Mouse (Mus musculus) heart, embryonic 13.5 days (tissue): ENCODE measurements around the gene Cdh20. TPM values are rescaled to one million over a fixed set of nuclear protein-coding genes. Genes with fewer than 3 reads are reported as not detected.
"Not testable (repeated sequence)": the region's sequence is repeated elsewhere in the genome, so short reads cannot be mapped to it uniquely, and the experiment has no call there.

Experiments used
- ATAC-seq: fragments of 200-750 bp; cut with Nextera tagmentation; 2 replicates; pipeline ENCODE4 v1.8.0; 2017; ENCODE audit warnings: moderate TSS enrichment; ENCODE audit not compliant: insufficient number of reproducible peaks, low FRiP score, low TSS enrichment; ENCODE audit errors: extremely low read depth
- H3K27ac ChIP-seq: fragments of 300-500 bp; sonication (generic); replicated peaks from 2 replicates; pipeline ENCODE4 v1.5.1; 2015; ENCODE audit warnings: moderate library complexity, mild to moderate bottlenecking, inconsistent platforms
- H3K27me3 ChIP-seq: fragments of 300-500 bp; sonication (generic); replicated peaks from 2 replicates; pipeline ENCODE4 v1.6.1; 2015; ENCODE audit warnings: mild to moderate bottlenecking, inconsistent platforms
- H3K36me3 ChIP-seq: fragments of 300-500 bp; sonication (generic); 2 replicates; pipeline ENCODE4 v1.6.1; 2015; ENCODE audit warnings: mild to moderate bottlenecking, inconsistent platforms
- H3K4me1 ChIP-seq: fragments of 300-500 bp; sonication (generic); 2 replicates; pipeline ENCODE4 v1.6.1; 2015; ENCODE audit warnings: inconsistent platforms
- H3K4me2 ChIP-seq: fragments of 300-500 bp; sonication (generic); 2 replicates; pipeline ENCODE4 v1.6.1; 2015; ENCODE audit warnings: inconsistent platforms, mild to moderate bottlenecking, moderate library complexity
- H3K4me3 ChIP-seq: fragments of 300-500 bp; sonication (generic); 2 replicates; pipeline ENCODE4 v1.5.1; 2015; ENCODE audit warnings: moderate library complexity, mild to moderate bottlenecking, inconsistent platforms
- H3K9ac ChIP-seq: fragments of 300-500 bp; sonication (generic); 2 replicates; pipeline ENCODE4 v1.6.1; 2015; ENCODE audit warnings: inconsistent platforms, mild to moderate bottlenecking, moderate library complexity
- H3K9me3 ChIP-seq: fragments of 300-500 bp; sonication (generic); 2 replicates; pipeline ENCODE4 v1.6.1; 2016; ENCODE audit warnings: inconsistent platforms
- WGBS: fragments of 180-500 bp; shearing (Covaris S2); methylation state at CpG from one replicate; pipeline ENCODE4 v1.1.7; 2015; ENCODE audit warnings: mixed read lengths; 5-methylcytosine and 5-hydroxymethylcytosine counted together
- polyA plus RNA-seq: library from polyadenylated mRNA; unstranded; fragments of >200 nt; fragmentation: Nextera tagmentation; extraction: Ambion mirVana; gene quantifications from 2 replicates; pipeline ENCODE4 v1.2.1, GENCODE M21; 2015

The Cdh20 gene
- polyA plus RNA-seq, 1 experiment from 2014 or later = 1.5 TPM

DNA sequence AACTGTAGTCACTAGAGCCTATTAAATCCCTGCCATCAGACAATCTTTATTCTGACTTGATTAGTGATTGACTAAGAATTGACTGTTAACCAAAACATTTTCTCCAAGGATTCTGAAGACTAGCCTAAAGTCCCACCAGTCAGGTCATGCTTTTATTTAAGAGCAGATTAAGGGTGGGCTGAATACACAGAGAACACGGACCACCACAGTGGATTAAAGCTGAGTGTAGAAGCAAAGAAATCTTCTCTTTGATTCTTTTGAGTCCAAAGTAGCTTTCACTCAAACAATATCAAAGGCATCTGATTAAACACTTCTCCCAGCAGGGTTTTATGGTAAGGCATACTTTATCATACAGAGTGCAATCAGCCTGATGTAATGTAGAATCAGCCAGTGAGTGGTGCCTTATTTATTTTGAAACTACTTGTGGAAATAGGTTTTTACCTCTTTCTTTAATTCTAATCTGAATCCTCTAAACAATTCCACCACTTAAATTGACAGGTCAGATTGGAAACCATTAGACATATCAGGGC lies 149.0 kb downstream of the Cdh20 start:
- no peak overlapping the region for H3K4me2 ChIP-seq
- no peak overlapping the region for H3K27ac ChIP-seq
- H3K4me1 ChIP-seq = no peaks in the 10 kb centered on the region
- 65% methylated on average over 1 of the region's 1 CpGs for WGBS
- no peaks in the 10 kb centered on the region for H3K36me3 ChIP-seq
- ATAC-seq = no peak
- no peak overlapping the region for H3K4me3 ChIP-seq
- no peaks in the 10 kb centered on the region for H3K9me3 ChIP-seq
- H3K9ac ChIP-seq = no peak overlapping the region
- H3K27me3 ChIP-seq = no peaks in the 10 kb centered on the region

DNA sequence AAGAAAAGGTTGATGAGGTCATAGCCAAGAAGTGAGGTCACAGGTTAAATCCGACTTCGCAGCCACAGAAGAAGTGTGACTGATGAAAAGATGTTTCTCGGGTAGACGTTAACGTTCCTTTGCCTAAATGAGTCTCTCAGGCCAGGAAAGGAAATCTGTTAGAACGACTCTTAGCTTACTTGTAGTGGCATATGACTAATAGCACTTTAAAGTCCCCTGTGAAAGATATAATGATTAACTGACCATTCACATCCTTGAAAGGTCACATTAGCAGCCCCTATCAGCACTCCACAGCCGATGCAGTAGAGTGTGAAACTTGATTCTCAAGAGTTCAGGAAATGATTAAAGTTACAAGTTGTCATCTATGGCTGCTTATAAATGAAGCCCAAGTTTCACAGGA lies 164.7 kb downstream of the Cdh20 start:
- H3K36me3 ChIP-seq = no peaks in the 10 kb centered on the region
- H3K9me3 ChIP-seq = no peaks in the 10 kb centered on the region
- no peak overlapping the region for H3K27ac ChIP-seq
- H3K27me3 ChIP-seq = no peaks in the 10 kb centered on the region
- 12% methylated on average over 7 of the region's 7 CpGs for WGBS
- no peak overlapping the region for H3K9ac ChIP-seq
- no peak overlapping the region for H3K4me3 ChIP-seq
- no peak overlapping the region for H3K4me2 ChIP-seq
- no peak for ATAC-seq
- peaks cover 11% of the 10 kb centered on the region for H3K4me1 ChIP-seq

DNA sequence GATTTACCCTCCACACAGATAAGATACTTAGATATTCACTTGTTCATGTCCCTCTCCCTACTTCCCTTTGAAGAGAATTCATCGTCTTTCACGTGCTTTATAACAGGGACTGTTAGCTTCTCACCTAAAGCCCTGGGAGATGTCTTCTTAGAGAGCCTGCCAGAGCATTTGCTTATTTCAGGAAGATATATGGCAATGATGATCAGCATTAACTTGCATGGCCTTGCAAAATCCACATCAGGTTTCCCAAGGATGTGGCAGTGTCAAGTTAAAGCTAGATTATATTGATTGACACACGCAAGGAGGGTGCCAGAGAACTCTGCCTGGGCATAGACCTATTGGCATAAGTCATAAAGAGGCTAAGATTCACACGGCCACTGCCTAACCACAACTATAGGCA lies 168.6 kb downstream of the Cdh20 start:
- Histone ChIP-seq H3K9ac (no peak overlapping the region), H3K27ac (no peak overlapping the region), H3K27me3 (no peaks in the 10 kb centered on the region), H3K4me2 (no peak overlapping the region), H3K4me1 (peaks cover 15% of the 10 kb centered on the region), H3K4me3 (no peak overlapping the region), H3K36me3 (no peaks in the 10 kb centered on the region), H3K9me3 (no peaks in the 10 kb centered on the region)
- whole genome bisulfite sequencing = 79% methylated on average over 4 of the region's 4 CpGs
- ATAC-seq = no peak

DNA sequence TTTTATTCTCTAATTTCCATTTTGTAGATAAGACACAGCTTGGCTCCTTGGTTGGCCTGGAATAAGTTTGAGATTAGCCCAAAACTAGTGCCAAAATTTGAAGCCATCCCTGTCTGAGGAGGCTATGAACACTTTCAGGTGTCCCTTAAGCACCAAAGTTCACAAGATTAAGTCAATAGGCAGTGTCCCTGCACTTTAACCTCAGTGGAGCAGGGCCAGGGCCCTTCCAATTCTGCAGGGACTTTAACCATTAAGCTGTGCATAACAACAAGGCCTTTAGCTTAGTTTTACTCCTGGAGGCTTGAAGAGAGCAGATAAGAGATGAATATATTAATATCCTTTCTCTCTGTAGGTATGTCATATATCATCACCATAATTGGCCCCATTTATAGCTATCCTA lies 170.8 kb downstream of the Cdh20 start:
- H3K36me3 ChIP-seq = no peaks in the 10 kb centered on the region
- no peak for ATAC-seq
- no peak overlapping the region for H3K4me3 ChIP-seq

GRCm38 (mm10) chr1:104944470-104945109 lies 176.3 kb downstream of the Cdh20 start:
- 22% methylated on average over 2 of the region's 2 CpGs for WGBS
- no peak overlapping the region for H3K4me3 ChIP-seq
- no peak for ATAC-seq

More for the DNA sequence above, 170.8 kb downstream of the Cdh20 start:
- Histone ChIP-seq H3K9me3 (no peaks in the 10 kb centered on the region), H3K27me3 (no peaks in the 10 kb centered on the region), H3K4me1 (peaks cover 4% of the 10 kb centered on the region; the same call in 1 of the 2 replicates), H3K9ac (no peak overlapping the region), H3K4me2 (no peak overlapping the region), H3K27ac (no peak overlapping the region)

DNA sequence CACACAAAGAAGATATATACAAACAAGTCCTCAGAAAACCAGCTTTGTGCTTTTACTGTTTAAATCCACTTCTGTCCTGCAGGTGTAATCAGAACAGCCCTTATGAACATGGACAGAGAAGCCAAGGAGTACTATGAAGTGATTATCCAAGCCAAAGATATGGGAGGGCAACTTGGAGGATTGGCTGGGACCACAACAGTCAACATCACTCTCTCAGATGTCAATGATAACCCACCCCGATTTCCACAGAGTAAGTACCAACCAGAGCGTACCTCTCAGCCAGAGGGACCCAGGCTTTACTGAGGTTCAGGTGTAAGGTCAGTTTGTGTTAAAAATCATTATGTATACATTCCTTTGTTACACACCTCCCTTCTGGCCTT lies 176.8 kb downstream of the Cdh20 start:
- Histone ChIP-seq H3K4me1 (0 out of 2 replicates have a peak, but pooled peaks cover 6% of the 10 kb centered on the region), H3K9ac (no peak overlapping the region), H3K4me2 (no peak overlapping the region), H3K27ac (no peak overlapping the region), H3K4me3 (no peak overlapping the region), H3K27me3 (no peaks in the 10 kb centered on the region), H3K9me3 (no peaks in the 10 kb centered on the region), H3K36me3 (no peaks in the 10 kb centered on the region)
- 79% methylated on average over 2 of the region's 2 CpGs for WGBS
- no peak for ATAC-seq

More at GRCm38 (mm10) chr1:104944470-104945109, 176.3 kb downstream of the Cdh20 start:
- H3K27ac ChIP-seq = no peak overlapping the region
- H3K36me3 ChIP-seq = no peaks in the 10 kb centered on the region
- no peaks in the 10 kb centered on the region for H3K9me3 ChIP-seq
- no peak overlapping the region for H3K4me2 ChIP-seq
- no peak overlapping the region for H3K9ac ChIP-seq
- 0 out of 2 replicates have a peak, but pooled peaks cover 1% of the 10 kb centered on the region for H3K4me1 ChIP-seq
- no peaks in the 10 kb centered on the region for H3K27me3 ChIP-seq

DNA sequence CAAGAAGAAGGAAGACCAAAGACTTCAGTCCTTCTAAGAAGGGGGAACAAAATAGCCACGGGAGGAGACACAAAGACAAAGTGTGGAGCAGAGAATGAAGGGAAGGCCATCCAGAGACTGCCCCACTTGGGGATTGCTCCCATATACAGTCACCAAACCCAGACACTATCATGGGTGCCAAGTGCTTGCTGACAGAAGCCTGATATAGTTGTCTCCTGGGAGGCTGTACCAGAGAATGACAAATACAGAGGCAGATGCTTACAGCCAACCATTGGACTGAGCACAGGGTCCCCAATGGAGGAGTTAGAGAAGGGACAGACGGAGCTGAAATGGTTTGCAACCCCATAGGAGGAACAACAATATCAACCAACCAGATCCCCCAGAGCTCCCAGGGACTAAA lies 181.3 kb downstream of the Cdh20 start:
- not testable (repeated sequence) for H3K9ac ChIP-seq
- WGBS = 30% methylated on average over 2 of the region's 2 CpGs

DNA sequence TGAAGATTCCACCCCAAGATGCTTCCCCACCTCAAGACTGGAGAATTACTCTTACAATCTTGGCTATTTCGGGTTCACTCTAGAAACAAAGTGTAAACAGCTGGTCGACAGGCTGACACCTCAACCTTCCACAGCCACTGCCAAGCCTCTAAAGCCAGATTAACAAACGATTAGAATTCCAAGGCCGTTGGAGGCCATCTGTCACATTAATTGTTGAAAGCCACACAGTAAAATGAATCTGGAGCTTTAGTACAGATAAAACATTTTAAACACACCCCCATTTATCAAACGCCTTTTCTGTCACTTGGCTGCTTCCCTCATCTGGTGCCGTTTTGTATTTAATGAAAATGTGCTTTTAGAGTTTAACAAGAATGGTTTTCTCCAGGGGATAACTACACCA lies 188.7 kb downstream of the Cdh20 start:
- Histone ChIP-seq H3K27me3 (no peaks in the 10 kb centered on the region), H3K36me3 (no peaks in the 10 kb centered on the region; the same call in 1 of the 2 replicates)
- WGBS = 20% methylated on average over 6 of the region's 6 CpGs

More for the DNA sequence above, 181.3 kb downstream of the Cdh20 start:
- not testable (repeated sequence) for ATAC-seq, H3K4me3 ChIP-seq, H3K27me3 ChIP-seq, H3K4me2 ChIP-seq, H3K36me3 ChIP-seq, H3K9me3 ChIP-seq
- H3K27ac ChIP-seq = peak overlapping the region; percentile 42; the same call in 1 of the 2 replicates
- peaks cover 11% of the 10 kb centered on the region for H3K4me1 ChIP-seq

DNA sequence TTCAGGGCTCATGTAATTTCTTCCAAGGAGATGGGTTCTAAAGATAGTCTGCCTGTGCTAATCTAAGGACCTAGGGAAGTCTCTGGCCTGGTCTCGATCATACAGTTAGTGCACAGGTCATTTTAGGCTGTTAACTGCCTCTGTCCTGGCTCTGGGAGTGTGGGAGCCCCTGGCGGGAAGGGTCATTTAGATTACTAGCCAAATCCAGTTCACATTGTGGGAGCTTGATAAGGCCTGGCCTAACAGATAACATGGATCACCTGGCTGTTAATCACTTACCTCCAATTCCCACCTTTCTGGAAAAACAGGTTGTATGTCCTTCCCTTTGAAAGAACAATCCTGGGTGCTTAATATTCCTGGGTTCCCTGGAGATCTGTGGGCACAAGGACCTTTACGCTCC lies 193.3 kb downstream of the Cdh20 start:
- H3K9me3 ChIP-seq = no peaks in the 10 kb centered on the region
- no peak overlapping the region for H3K4me2 ChIP-seq
- no peak for ATAC-seq
- no peak overlapping the region for H3K4me3 ChIP-seq
- 62% methylated on average over 3 of the region's 3 CpGs for WGBS
- H3K36me3 ChIP-seq = no peaks in the 10 kb centered on the region
- H3K4me1 ChIP-seq = peaks cover 5% of the 10 kb centered on the region; the same call in 1 of the 2 replicates
- no peak overlapping the region for H3K27ac ChIP-seq
- no peak overlapping the region for H3K9ac ChIP-seq
- no peaks in the 10 kb centered on the region for H3K27me3 ChIP-seq

More for the DNA sequence above, 188.7 kb downstream of the Cdh20 start:
- ATAC-seq = no peak
- no peak overlapping the region for H3K4me2 ChIP-seq
- H3K9me3 ChIP-seq = no peaks in the 10 kb centered on the region
- peaks cover 5% of the 10 kb centered on the region; the same call in 1 of the 2 replicates for H3K4me1 ChIP-seq
- no peak overlapping the region for H3K9ac ChIP-seq
- H3K27ac ChIP-seq = no peak overlapping the region
- H3K4me3 ChIP-seq = no peak overlapping the region

DNA sequence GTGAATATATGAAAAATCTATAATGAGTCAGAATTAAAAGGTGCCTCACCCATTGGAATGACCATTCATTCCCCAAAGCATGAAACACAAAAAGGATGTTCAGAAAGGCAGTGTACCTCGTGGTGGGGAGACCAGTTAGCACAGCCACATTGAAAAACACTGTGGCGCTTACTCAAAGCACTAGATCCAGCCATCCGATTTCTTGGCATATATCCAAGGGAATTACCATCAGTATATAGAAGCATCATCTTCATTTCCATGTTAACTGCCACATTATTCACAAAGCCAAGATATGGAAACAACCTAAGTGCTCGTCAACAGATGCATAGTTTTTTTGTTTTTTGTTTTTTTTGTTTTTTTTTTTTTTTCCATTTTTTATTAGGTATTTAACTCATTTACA lies 193.9 kb downstream of the Cdh20 start:
- H3K27ac ChIP-seq = no peak overlapping the region
- 0 out of 2 replicates have a peak, but pooled peaks cover under 1% of the 10 kb centered on the region for H3K4me1 ChIP-seq
- 79% methylated on average over 4 of the region's 4 CpGs for WGBS
- H3K4me2 ChIP-seq = no peak overlapping the region
- H3K9me3 ChIP-seq = no peaks in the 10 kb centered on the region
- H3K36me3 ChIP-seq = no peaks in the 10 kb centered on the region
- H3K9ac ChIP-seq = no peak overlapping the region
- H3K4me3 ChIP-seq = no peak overlapping the region
- H3K27me3 ChIP-seq = no peaks in the 10 kb centered on the region
- ATAC-seq = no peak

DNA sequence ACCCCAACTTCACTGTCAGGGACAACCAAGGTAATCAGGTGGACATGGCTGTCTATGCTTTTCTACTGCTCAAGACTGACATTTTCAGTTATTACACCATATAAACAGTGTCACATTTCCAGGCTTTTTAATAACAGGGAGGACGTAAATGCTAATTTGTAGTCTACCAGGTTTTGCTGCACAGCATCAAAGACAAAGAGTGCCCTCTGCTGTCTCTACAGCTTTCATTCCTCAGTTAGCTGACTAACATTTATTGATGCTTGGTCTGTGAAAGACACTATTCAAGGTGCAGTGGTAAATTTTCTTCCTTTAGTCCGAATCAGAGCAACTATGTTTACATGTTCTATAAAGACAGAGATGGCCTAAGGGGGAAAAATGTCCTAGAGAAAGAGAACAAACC lies 210.7 kb downstream of the Cdh20 start:
- no peak for ATAC-seq
- H3K4me2 ChIP-seq = no peak overlapping the region
- H3K4me3 ChIP-seq = no peak overlapping the region
- H3K27me3 ChIP-seq = no peaks in the 10 kb centered on the region
- H3K27ac ChIP-seq = no peak overlapping the region
- H3K36me3 ChIP-seq = no peaks in the 10 kb centered on the region
- no peak overlapping the region for H3K9ac ChIP-seq
- WGBS = 58% methylated on average over 2 of the region's 2 CpGs
- no peaks in the 10 kb centered on the region for H3K4me1 ChIP-seq
- no peaks in the 10 kb centered on the region for H3K9me3 ChIP-seq

GRCm38 (mm10) chr1:104980273-104980672 lies 211.9 kb downstream of the Cdh20 start:
- Histone ChIP-seq H3K27me3 (no peaks in the 10 kb centered on the region), H3K9ac (no peak overlapping the region), H3K36me3 (no peaks in the 10 kb centered on the region), H3K4me2 (no peak overlapping the region), H3K4me3 (no peak overlapping the region), H3K9me3 (no peaks in the 10 kb centered on the region), H3K27ac (no peak overlapping the region), H3K4me1 (no peaks in the 10 kb centered on the region)
- 84% methylated on average over 1 of the region's 1 CpGs for WGBS
- ATAC-seq = no peak
